Mouse (Mus musculus) neural tube, embryonic 12.5 days (tissue): ENCODE measurements around the gene Smap2. TPM values are rescaled to one million over a fixed set of nuclear protein-coding genes. Genes with fewer than 3 reads are reported as not detected.

Experiments used
- microRNA-seq: library from miRNA; unstranded; fragments of <30 nt; microRNA quantifications from one replicate; pipeline ENCODE4, GENCODE M21; 2017
- polyA plus RNA-seq: library from polyadenylated mRNA; unstranded; fragments of >200 nt; fragmentation: Nextera tagmentation; extraction: Ambion mirVana; gene quantifications from 2 replicates; pipeline ENCODE4 v1.2.1, GENCODE M21; 2016

The Smap2 gene
- polyA plus RNA-seq, 1 experiment from 2014 or later, result 44.5 TPM

Small RNAs within 50 kb of the gene (microRNA-seq; reads per million reads assigned to microRNA genes)
- gene Mir7015, result not detected

Other genes with a start within 250 kb of the Smap2 start
- gene Nfyc, start 185.7 kb downstream of the Smap2 start, polyA plus RNA-seq, result 103 and 104 TPM in 2 replicates
- gene Rims3, start 162.4 kb downstream of the Smap2 start, polyA plus RNA-seq, result 10.0 and 12.9 TPM in 2 replicates
- 36.1 and 36.8 TPM in 2 replicates for gene Exo5, start 92.2 kb downstream of the Smap2 start, polyA plus RNA-seq
- gene Zfp69, start 65.5 kb downstream of the Smap2 start, polyA plus RNA-seq, result 10.8 and 11.7 TPM in 2 replicates
- 18.0 and 22.9 TPM in 2 replicates for gene Col9a2, start 22.1 kb upstream of the Smap2 start, polyA plus RNA-seq
- gene Zmpste24, start 81.0 kb upstream of the Smap2 start, polyA plus RNA-seq, result 30.0 and 34.7 TPM in 2 replicates
- not detected in 2 replicates for gene Tmco2, start 92.0 kb upstream of the Smap2 start, polyA plus RNA-seq
- 34.4 and 34.8 TPM in 2 replicates for gene Rlf, start 197.8 kb upstream of the Smap2 start, polyA plus RNA-seq